Mouse (Mus musculus) limb, embryonic 14.5 days (tissue): ENCODE measurements around the gene Phyhd1. TPM values are rescaled to one million over a fixed set of nuclear protein-coding genes. Genes with fewer than 3 reads are reported as not detected.
A peak's percentile ranks its signal among the peaks of the same experiment; 100 is the strongest.

Experiments used
- ATAC-seq: fragments of 200-750 bp; cut with Nextera tagmentation; 2 replicates; pipeline ENCODE4 v1.8.0; 2017; ENCODE audit warnings: low read depth, moderate number of reproducible peaks, moderate TSS enrichment; ENCODE audit not compliant: low FRiP score
- DNase-seq: peaks from one replicate; pipeline ENCODE4 v3.0.0-alpha.2; 2015; ENCODE audit warnings: low spot score
- H3K27ac ChIP-seq: fragments of 300-500 bp; sonication (generic); replicated peaks from 2 replicates; pipeline ENCODE4 v1.5.1; 2014; ENCODE audit warnings: low read depth, mild to moderate bottlenecking, low read length, moderate library complexity, mixed read lengths
- H3K27me3 ChIP-seq: fragments of 300-500 bp; sonication (generic); 2 replicates; pipeline ENCODE4 v1.6.1; 2014; ENCODE audit warnings: low read length, mixed read lengths; ENCODE audit not compliant: control insufficient read depth, insufficient read depth
- H3K36me3 ChIP-seq: fragments of 300-500 bp; sonication (generic); 2 replicates; pipeline ENCODE4 v1.6.1; 2014; ENCODE audit warnings: mild to moderate bottlenecking, low read length, moderate library complexity, mixed read lengths; ENCODE audit not compliant: control insufficient read depth, insufficient read depth
- H3K4me1 ChIP-seq: fragments of 300-500 bp; sonication (generic); 2 replicates; pipeline ENCODE4 v1.6.1; 2014; ENCODE audit warnings: antibody characterized with exemption, low read length, mixed read lengths; ENCODE audit not compliant: control insufficient read depth, insufficient read depth
- H3K4me2 ChIP-seq: fragments of 300-500 bp; sonication (generic); replicated peaks from 2 replicates; pipeline ENCODE4 v1.6.1; 2014; ENCODE audit warnings: low read depth, mild to moderate bottlenecking, low read length, moderate library complexity; ENCODE audit not compliant: severe bottlenecking
- H3K4me3 ChIP-seq: fragments of 300-500 bp; sonication (generic); replicated peaks from 2 replicates; pipeline ENCODE4 v1.5.1; 2014; ENCODE audit warnings: low read length
- H3K9ac ChIP-seq: fragments of 300-500 bp; sonication (generic); 2 replicates; pipeline ENCODE4 v1.6.1; 2014; ENCODE audit warnings: mild to moderate bottlenecking, low read depth, low read length, moderate library complexity; ENCODE audit not compliant: severe bottlenecking
- H3K9me3 ChIP-seq: fragments of 300-500 bp; sonication (generic); 2 replicates; pipeline ENCODE4 v1.6.1; 2016; ENCODE audit warnings: low read length; ENCODE audit not compliant: control insufficient read depth
- POLR2A ChIP-seq: fragments of 200-500 bp; IDR thresholded peaks from 2 replicates; pipeline ENCODE4 v1.8.0; 2012; ENCODE audit warnings: inconsistent platforms, mild to moderate bottlenecking, moderate library complexity, borderline replicate concordance; ENCODE audit not compliant: insufficient read depth, insufficient read length; ENCODE audit errors: extremely low read depth
- WGBS: fragments of 180-500 bp; shearing (Covaris S2); extraction: QIAGEN DNeasy Blood & Tissue Kit; methylation state at CpG from one replicate; pipeline ENCODE4 v1.1.7; 2014; 5-methylcytosine and 5-hydroxymethylcytosine counted together
- polyA plus RNA-seq, 2 experiments: library from polyadenylated mRNA; depleted of rRNA in 1 of 2; stranded (reverse) in 1 of 2; unstranded in 1 of 2; fragments of >200 nt; fragmentation: Nextera tagmentation in 1 of 2; extraction: Ambion mirVana in 1 of 2; gene quantifications; 2 replicates each; pipeline versions ENCODE4 v1.2.1 to v1.2.3; 2012 to 2014

Phyhd1 gene
- polyA plus RNA-seq, 2 experiments: 5.0 to 11.7 TPM

- peaks cover 10% of the 10 kb centered on the region; the same call in 1 of the 2 replicates for H3K36me3 ChIP-seq
- peak overlapping the region; percentile 96 for H3K4me3 ChIP-seq
- no peak overlapping the region for H3K27ac ChIP-seq
- H3K9ac ChIP-seq: peak overlapping the region; percentile 88
- peaks cover 14% of the 10 kb centered on the region for H3K4me1 ChIP-seq
- no peaks in the 10 kb centered on the region for H3K27me3 ChIP-seq
- no peak for DNase-seq
- ATAC-seq: peak; percentile 38
- H3K9me3 ChIP-seq: no peaks in the 10 kb centered on the region
- no peak for TF ChIP-seq POLR2A
- 16% methylated on average over 32 of the region's 38 CpGs for WGBS
- peak overlapping the region; percentile 94 for H3K4me2 ChIP-seq
Measured at GRCm38 (mm10) chr2:30285416-30286181, 19.6 kb downstream of the Phyhd1 start.

GRCm38 (mm10) chr2:30286192-30287026, 20.4 kb downstream of the Phyhd1 start, which contains the start of the genes Dolk and Nup188:
Gene Dolk (minus strand): TSS chr2:30286334.
Gene Nup188 (plus strand): TSS chr2:30286397.
- 0 out of 2 replicates have a peak within 1 kb of the TSS, but pooled peaks have one; percentile 61 for H3K27ac ChIP-seq
- peak; percentile 70; the same call in 1 of the 2 replicates for TF ChIP-seq POLR2A
- H3K27me3 ChIP-seq: no peaks in the 10 kb centered on the region
- H3K9me3 ChIP-seq: no peaks in the 10 kb centered on the region
- H3K4me3 ChIP-seq: peak within 1 kb of the TSS; percentile 96
- peaks cover 14% of the 10 kb centered on the region for H3K4me1 ChIP-seq
- H3K36me3 ChIP-seq: peaks cover 12% of the 10 kb centered on the region; the same call in 1 of the 2 replicates
- ATAC-seq (peak; percentile 95), DNase-seq (peak; percentile 93)
- under 1% methylated on average over 62 of the region's 68 CpGs for WGBS
- H3K9ac ChIP-seq: peak within 1 kb of the TSS; percentile 88
- H3K4me2 ChIP-seq: peak within 1 kb of the TSS; percentile 94

- no peak for ATAC-seq
- H3K9ac ChIP-seq: peak overlapping the region; percentile 88
- peak overlapping the region; percentile 96 for H3K4me3 ChIP-seq
- under 1% methylated on average over 10 of the region's 10 CpGs for WGBS
- TF ChIP-seq POLR2A: no peak
- H3K4me2 ChIP-seq: peak overlapping the region; percentile 94
- H3K27me3 ChIP-seq: no peaks in the 10 kb centered on the region
- DNase-seq: peak; percentile 45
- peaks cover 14% of the 10 kb centered on the region for H3K4me1 ChIP-seq
- peaks cover 16% of the 10 kb centered on the region; the same call in 1 of the 2 replicates for H3K36me3 ChIP-seq
- H3K27ac ChIP-seq: 0 out of 2 replicates have a peak overlapping the region, but pooled peaks have one; percentile 61
- H3K9me3 ChIP-seq: no peaks in the 10 kb centered on the region
Measured at GRCm38 (mm10) chr2:30287027-30287373, 21.0 kb downstream of the Phyhd1 start.

- H3K4me3 ChIP-seq: no peak overlapping the region
- no peak overlapping the region for H3K27ac ChIP-seq
- ATAC-seq: no peak
- no peak for TF ChIP-seq POLR2A
- no peak overlapping the region for H3K4me2 ChIP-seq
- no peaks in the 10 kb centered on the region for H3K9me3 ChIP-seq
- no peak overlapping the region for H3K9ac ChIP-seq
- no peak for DNase-seq
- 69% methylated on average over 3 of the region's 3 CpGs for WGBS
- peaks cover 82% of the 10 kb centered on the region for H3K36me3 ChIP-seq
- no peaks in the 10 kb centered on the region for H3K27me3 ChIP-seq
- H3K4me1 ChIP-seq: no peaks in the 10 kb centered on the region
Measured at GRCm38 (mm10) chr2:30299525-30299924, 33.5 kb downstream of the Phyhd1 start.

GRCm38 (mm10) chr2:30299966-30300365, 34.0 kb downstream of the Phyhd1 start:
- Histone ChIP-seq H3K9ac (no peak overlapping the region), H3K4me1 (no peaks in the 10 kb centered on the region), H3K27ac (no peak overlapping the region), H3K9me3 (no peaks in the 10 kb centered on the region), H3K4me3 (no peak overlapping the region), H3K27me3 (no peaks in the 10 kb centered on the region), H3K4me2 (no peak overlapping the region), H3K36me3 (peaks cover 87% of the 10 kb centered on the region)
- ATAC-seq (no peak), DNase-seq (no peak)
- WGBS: 85% methylated on average over 5 of the region's 5 CpGs
- TF ChIP-seq POLR2A: no peak
